Mouse (Mus musculus): ENCODE data around the gene Mob1a.

Mob1a gene

GRCm38 (mm10) chr6:83325525-83326393, at the start of gene Mob1a, which contains the start of gene Mthfd2:
TSS of gene Mob1a (plus strand) at chr6:83326016.
TSS of gene Mthfd2 (minus strand) at chr6:83325908.
- DNase-seq (ENCODE audit: low spot score in 2 of 2), result peak; percentile 87 to 92

- no peak for DNase-seq (ENCODE audit: low spot score in 2 of 2)
Observed at GRCm38 (mm10) chr6:83277151-83277550, 48.7 kb upstream of the Mob1a start.

- DNase-seq (ENCODE audit: low spot score in 2 of 2), result no peak
Observed at GRCm38 (mm10) chr6:83278881-83279280, 46.9 kb upstream of the Mob1a start.

- no peak for DNase-seq (ENCODE audit: low spot score in 2 of 2)
Observed at GRCm38 (mm10) chr6:83280256-83280955, 45.4 kb upstream of the Mob1a start.

- no peak for DNase-seq (ENCODE audit: low spot score in 2 of 2)
Observed at GRCm38 (mm10) chr6:83300447-83301229, 25.2 kb upstream of the Mob1a start.

- DNase-seq (ENCODE audit: low spot score in 2 of 2), result no peak
Observed at GRCm38 (mm10) chr6:83301294-83301693, 24.5 kb upstream of the Mob1a start.

- DNase-seq (ENCODE audit: low spot score in 2 of 2), result no peak
Observed at GRCm38 (mm10) chr6:83302264-83302663, 23.6 kb upstream of the Mob1a start.

GRCm38 (mm10) chr6:83309017-83309416, 16.8 kb upstream of the Mob1a start:
- no peak for DNase-seq (ENCODE audit: low spot score in 2 of 2)

- no peak for DNase-seq (ENCODE audit: low spot score in 2 of 2)
Observed at GRCm38 (mm10) chr6:83311206-83311605, 14.6 kb upstream of the Mob1a start.

- no peak for DNase-seq (ENCODE audit: low spot score in 2 of 2)
Observed at GRCm38 (mm10) chr6:83312021-83312420, 13.8 kb upstream of the Mob1a start.

- DNase-seq (ENCODE audit: low spot score in 2 of 2), result no peak
Observed at GRCm38 (mm10) chr6:83312514-83312913, 13.3 kb upstream of the Mob1a start.

GRCm38 (mm10) chr6:83315293-83315692, 10.5 kb upstream of the Mob1a start:
- DNase-seq (ENCODE audit: low spot score in 2 of 2), result no peak

GRCm38 (mm10) chr6:83316022-83316421, 9.8 kb upstream of the Mob1a start:
- no peak for DNase-seq (ENCODE audit: low spot score in 2 of 2)

- peak; percentile 87 to 90 for DNase-seq (ENCODE audit: low spot score in 2 of 2)
Observed at GRCm38 (mm10) chr6:83317108-83317741, 8.6 kb upstream of the Mob1a start.

GRCm38 (mm10) chr6:83321927-83322326, 3.9 kb upstream of the Mob1a start:
- DNase-seq (ENCODE audit: low spot score in 2 of 2), result no peak

- no peak for DNase-seq (ENCODE audit: low spot score in 2 of 2)
Observed at GRCm38 (mm10) chr6:83322794-83323193, 3.0 kb upstream of the Mob1a start.

GRCm38 (mm10) chr6:83323652-83324419, 2.0 kb upstream of the Mob1a start:
- no peak for DNase-seq (ENCODE audit: low spot score in 2 of 2)

GRCm38 (mm10) chr6:83326394-83326736, 549 bp downstream of the Mob1a start:
- no peak for DNase-seq (ENCODE audit: low spot score in 2 of 2)

- no peak for DNase-seq (ENCODE audit: low spot score in 2 of 2)
Observed at GRCm38 (mm10) chr6:83326761-83327160, 945 bp downstream of the Mob1a start.

- no peak for DNase-seq (ENCODE audit: low spot score in 2 of 2)
Observed at GRCm38 (mm10) chr6:83327591-83328190, 1.9 kb downstream of the Mob1a start.

GRCm38 (mm10) chr6:83341387-83341786, 15.6 kb downstream of the Mob1a start:
- no peak for DNase-seq (ENCODE audit: low spot score in 2 of 2)
